Mouse (Mus musculus): ENCODE results near the gene Gm21962. TPM values are rescaled to one million over a fixed set of nuclear protein-coding genes. Genes with fewer than 3 reads are reported as not detected.

Gm21962 gene
- polyA plus RNA-seq, 1 experiment from 2014 or later, result not detected

DNA sequence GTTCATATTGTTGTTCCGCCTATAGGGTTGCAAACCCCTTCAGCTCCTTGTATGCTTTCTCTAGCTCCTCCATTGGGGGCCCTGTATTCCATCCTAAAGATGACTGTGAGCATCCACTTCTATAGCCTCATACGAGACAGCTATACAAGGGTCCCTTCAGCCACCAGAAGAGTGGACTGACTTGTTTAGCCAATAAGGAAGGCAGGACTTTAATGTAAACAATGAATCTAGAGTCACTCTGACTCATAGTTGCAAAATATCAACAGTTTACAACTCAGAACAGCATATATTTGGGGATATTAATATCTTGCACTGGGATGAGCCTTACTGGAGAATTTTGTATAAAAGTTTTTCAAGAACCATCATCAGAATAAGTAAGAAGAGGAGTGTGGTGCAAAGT, 15.6 kb downstream of the Gm21962 start:
- H3K27ac ChIP-seq (ENCODE audit: low read length), result no peak overlapping the region
- WGBS, result 92% methylated on average over 2 of the region's 2 CpGs
- no peaks in the 10 kb centered on the region for H3K9me3 ChIP-seq (ENCODE audit: control insufficient read depth, low read length)
- ATAC-seq, result no peak
- no peak overlapping the region for H3K9ac ChIP-seq (ENCODE audit: low read depth, low read length)
- H3K4me1 ChIP-seq (ENCODE audit: control insufficient read depth, insufficient read depth, low read length), result 0 out of 2 replicates have a peak, but pooled peaks cover 3% of the 10 kb centered on the region
- no peak overlapping the region for H3K4me2 ChIP-seq (ENCODE audit: low read depth, low read length)
- H3K36me3 ChIP-seq (ENCODE audit: control insufficient read depth, insufficient read depth, low read length), result no peaks in the 10 kb centered on the region
- no peaks in the 10 kb centered on the region for H3K27me3 ChIP-seq (replicated peaks; ENCODE audit: control insufficient read depth, insufficient read depth, low read length)
- H3K4me3 ChIP-seq (ENCODE audit: low read length), result no peak overlapping the region

DNA sequence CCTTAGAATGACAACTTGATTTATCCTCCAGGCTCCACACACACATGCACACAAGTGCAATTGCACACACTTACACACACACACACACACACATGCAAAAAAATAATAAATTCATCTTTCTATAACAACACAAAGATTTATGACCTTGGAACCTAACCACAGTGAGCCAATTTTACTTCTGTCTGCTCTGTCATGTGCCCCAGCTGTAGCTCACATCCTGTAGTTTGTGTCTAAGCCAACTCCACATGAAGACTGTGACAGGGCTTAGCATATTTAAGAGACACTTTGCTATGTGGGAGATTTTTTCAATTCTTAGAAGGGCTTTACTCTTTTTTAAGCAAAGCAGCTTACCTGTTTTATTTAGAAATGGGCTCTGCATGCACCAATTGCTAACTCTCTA, 20.2 kb downstream of the Gm21962 start:
- no peak for ATAC-seq
- Histone ChIP-seq H3K4me3 (ENCODE audit: low read length) (no peak overlapping the region), H3K27ac (ENCODE audit: low read length) (no peak overlapping the region), H3K9me3 (ENCODE audit: control insufficient read depth, low read length) (no peaks in the 10 kb centered on the region), H3K27me3 (replicated peaks; ENCODE audit: control insufficient read depth, insufficient read depth, low read length) (no peaks in the 10 kb centered on the region), H3K4me1 (ENCODE audit: control insufficient read depth, insufficient read depth, low read length) (no peaks in the 10 kb centered on the region), H3K4me2 (ENCODE audit: low read depth, low read length) (no peak overlapping the region), H3K9ac (ENCODE audit: low read depth, low read length) (no peak overlapping the region), H3K36me3 (ENCODE audit: control insufficient read depth, insufficient read depth, low read length) (no peaks in the 10 kb centered on the region)

DNA sequence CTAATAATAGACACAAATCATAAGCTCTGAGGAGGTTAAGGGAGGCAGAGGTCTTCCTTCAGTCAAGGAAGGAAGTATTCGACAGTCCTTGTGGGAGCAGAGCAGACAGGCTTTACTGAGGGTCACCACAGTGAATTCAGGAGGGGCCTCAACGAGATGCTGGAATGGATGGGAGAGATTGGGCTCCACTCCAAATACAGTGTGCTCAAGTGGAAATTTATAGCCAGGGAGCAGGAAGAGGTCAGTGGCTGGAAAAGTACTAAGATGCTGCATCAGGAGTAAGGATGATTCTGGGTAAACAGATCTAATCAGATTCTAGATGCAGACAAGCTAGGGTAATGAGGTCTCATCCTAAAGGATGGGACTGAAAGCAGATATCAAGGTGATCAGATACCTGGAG, 44.6 kb downstream of the Gm21962 start:
- H3K27ac ChIP-seq (ENCODE audit: low read length), result no peak overlapping the region
- H3K36me3 ChIP-seq (ENCODE audit: control insufficient read depth, insufficient read depth, low read length), result no peaks in the 10 kb centered on the region
- H3K4me3 ChIP-seq (ENCODE audit: low read length), result no peak overlapping the region
- H3K4me1 ChIP-seq (ENCODE audit: control insufficient read depth, insufficient read depth, low read length), result no peaks in the 10 kb centered on the region
- no peak overlapping the region for H3K4me2 ChIP-seq (ENCODE audit: low read depth, low read length)
- no peaks in the 10 kb centered on the region for H3K9me3 ChIP-seq (ENCODE audit: control insufficient read depth, low read length)
- H3K27me3 ChIP-seq (replicated peaks; ENCODE audit: control insufficient read depth, insufficient read depth, low read length), result no peaks in the 10 kb centered on the region
- WGBS, result 44% methylated on average over 2 of the region's 2 CpGs
- H3K9ac ChIP-seq (ENCODE audit: low read depth, low read length), result no peak overlapping the region
- no peak for ATAC-seq

DNA sequence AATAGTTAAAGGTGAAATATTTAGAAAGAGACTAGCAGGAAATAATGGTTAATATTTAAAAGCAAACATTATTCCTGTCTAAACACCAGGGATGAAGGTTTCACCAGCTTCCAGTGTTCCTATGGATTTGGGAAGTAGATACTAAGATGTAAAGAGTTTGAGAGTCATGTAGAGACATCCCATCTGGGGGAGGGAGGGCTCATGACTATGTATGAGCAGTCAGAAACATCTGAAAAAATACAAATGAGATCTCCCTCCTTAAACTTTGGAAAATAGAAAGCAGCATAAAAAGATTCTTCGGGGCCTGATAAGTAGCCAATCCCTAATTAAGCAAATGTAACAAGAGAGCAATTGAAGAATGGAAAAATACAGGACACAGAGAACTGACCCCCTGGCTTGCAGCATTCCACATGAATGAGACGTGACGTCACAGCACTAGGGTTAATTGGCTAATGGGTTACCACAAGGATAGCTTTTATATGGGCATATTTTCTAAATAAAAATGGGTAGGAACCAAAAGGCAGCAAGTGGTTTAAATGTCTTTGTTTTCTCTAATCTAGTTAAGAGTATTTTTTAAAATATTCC, 45.3 kb downstream of the Gm21962 start:
- Histone ChIP-seq H3K27me3 (replicated peaks; ENCODE audit: control insufficient read depth, insufficient read depth, low read length) (no peaks in the 10 kb centered on the region), H3K4me3 (ENCODE audit: low read length) (no peak overlapping the region), H3K9ac (ENCODE audit: low read depth, low read length) (no peak overlapping the region), H3K4me1 (ENCODE audit: control insufficient read depth, insufficient read depth, low read length) (no peaks in the 10 kb centered on the region), H3K9me3 (ENCODE audit: control insufficient read depth, low read length) (no peaks in the 10 kb centered on the region), H3K4me2 (ENCODE audit: low read depth, low read length) (no peak overlapping the region), H3K27ac (ENCODE audit: low read length) (no peak overlapping the region), H3K36me3 (ENCODE audit: control insufficient read depth, insufficient read depth, low read length) (no peaks in the 10 kb centered on the region)
- ATAC-seq, result no peak
- WGBS, result 71% methylated on average over 3 of the region's 3 CpGs

Small RNA genes within 50 kb of the gene (microRNA-seq; reads per million reads assigned to microRNA genes)
- not detected for gene Gm22468

Other genes starting within 250 kb of the Gm21962 start
- gene Ddit4l, start 49.9 kb upstream of the Gm21962 start, polyA plus RNA-seq (2015; fragmentation: Nextera tagmentation; extraction: Ambion mirVana), result 2.9 and 3.0 TPM in 2 replicates
- gene H2afz, start 193.0 kb downstream of the Gm21962 start, polyA plus RNA-seq (2015; fragmentation: Nextera tagmentation; extraction: Ambion mirVana), result 1,225 and 1,412 TPM in 2 replicates
- 8.6 and 9.6 TPM in 2 replicates for gene Dnajb14, start 196.2 kb downstream of the Gm21962 start, polyA plus RNA-seq (2015; fragmentation: Nextera tagmentation; extraction: Ambion mirVana)
- 160 and 162 TPM in 2 replicates for gene Lamtor3, start 247.0 kb downstream of the Gm21962 start, polyA plus RNA-seq (2015; fragmentation: Nextera tagmentation; extraction: Ambion mirVana)

Data from intestine, embryonic 16.5 days (tissue).